ENCODE assay signal across 7 mouse cellular contexts in the genomic region with DNA sequence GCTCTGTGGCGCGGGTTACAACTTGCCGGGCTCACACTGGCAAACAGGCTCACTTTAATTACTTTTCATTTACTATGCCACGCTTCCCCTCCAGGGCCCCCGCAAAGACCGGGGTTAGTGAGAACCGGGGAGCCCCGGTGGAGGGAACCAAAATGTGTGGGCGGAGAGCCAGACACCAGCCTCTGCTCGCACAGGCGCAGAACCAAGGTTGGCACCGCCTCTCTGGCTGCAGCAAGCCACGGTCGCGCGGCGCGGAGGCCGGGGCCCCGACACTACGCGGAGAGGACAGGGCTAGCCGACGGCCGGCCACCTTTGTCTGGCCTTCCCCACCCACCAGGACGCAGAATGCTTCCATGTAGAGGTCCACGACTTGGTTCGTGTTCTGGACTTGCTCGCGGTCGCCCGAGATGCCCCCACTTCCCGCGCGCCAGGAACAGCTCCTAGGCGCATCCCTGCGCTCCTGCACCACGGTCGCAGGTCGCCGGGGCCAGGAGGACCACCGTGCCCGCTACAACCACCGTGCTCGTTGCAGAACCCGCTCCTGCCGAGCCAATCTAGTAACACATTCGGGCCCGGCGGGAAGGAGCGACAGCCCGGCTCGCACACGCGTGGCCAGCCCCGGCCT. TPM values are rescaled to one million over a fixed set of nuclear protein-coding genes. Genes with fewer than 3 reads are reported as not detected.
DNase-seq lines count a peak whose midpoint lies in the region; ATAC-seq and TF ChIP-seq lines count a peak whose summit lies in the region.

No protein-coding gene starts in this region.

- H3K9ac ChIP-seq in embryonic facial prominence, embryonic 14.5 days (ENCODE audit: low read depth, low read length), result peak overlapping the region; percentile 93
- peak overlapping the region; percentile 85 for H3K9ac ChIP-seq in limb, embryonic 14.5 days (ENCODE audit: low read depth, low read length, severe bottlenecking)
- peak overlapping the region; percentile 97 for H3K9ac ChIP-seq in midbrain, embryonic 16.5 days (ENCODE audit: low read depth, low read length)

- no peaks in the 10 kb centered on the region for H3K9me3 ChIP-seq in embryonic facial prominence, embryonic 14.5 days (ENCODE audit: control insufficient read depth, low read length)
- H3K9me3 ChIP-seq in limb, embryonic 14.5 days (ENCODE audit: control insufficient read depth, low read length), result no peaks in the 10 kb centered on the region
- H3K9me3 ChIP-seq in midbrain, embryonic 16.5 days (replicated peaks; ENCODE audit: control insufficient read depth, low read length, poor library complexity, severe bottlenecking), result no peaks in the 10 kb centered on the region

- H3K4me2 ChIP-seq in embryonic facial prominence, embryonic 14.5 days (ENCODE audit: low read depth, low read length), result peak overlapping the region; percentile 76
- peak overlapping the region; percentile 58 for H3K4me2 ChIP-seq in limb, embryonic 14.5 days (replicated peaks; ENCODE audit: low read depth, low read length, severe bottlenecking)
- peak overlapping the region; percentile 92 for H3K4me2 ChIP-seq in midbrain, embryonic 16.5 days (ENCODE audit: low read length)

- TF ChIP-seq POLR2A in limb, embryonic 14.5 days (IDR thresholded peaks at IDR 0.05; ENCODE audit: borderline replicate concordance, extremely low read depth, insufficient read depth, insufficient read length), result 0 out of 2 replicates have a peak, but pooled peaks have one; percentile 17

- no peaks in the 10 kb centered on the region for H3K27me3 ChIP-seq in embryonic facial prominence, embryonic 14.5 days (replicated peaks; ENCODE audit: control insufficient read depth, insufficient read depth, low read length)
- H3K27me3 ChIP-seq in limb, embryonic 14.5 days (ENCODE audit: control insufficient read depth, insufficient read depth, low read length), result no peaks in the 10 kb centered on the region
- no peaks in the 10 kb centered on the region for H3K27me3 ChIP-seq in midbrain, embryonic 16.5 days (ENCODE audit: control insufficient read depth, insufficient read depth, low read depth, low read length)

- peak overlapping the region; percentile 93 for H3K27ac ChIP-seq in embryonic facial prominence, embryonic 14.5 days (replicated peaks; ENCODE audit: low read depth, low read length)
- peak overlapping the region; percentile 79 for H3K27ac ChIP-seq in limb, embryonic 14.5 days (replicated peaks; ENCODE audit: low read depth, low read length)
- peak overlapping the region; percentile 96 for H3K27ac ChIP-seq in midbrain, embryonic 16.5 days (ENCODE audit: low read length)

- WGBS in embryonic facial prominence, embryonic 14.5 days, result 0% methylated on average over 24 of the region's 56 CpGs
- under 1% methylated on average over 47 of the region's 56 CpGs for WGBS in limb, embryonic 14.5 days
- under 1% methylated on average over 55 of the region's 56 CpGs for WGBS in midbrain, embryonic 16.5 days

- DNase-seq in adrenal gland, postnatal 36 days, result peak; percentile 88 to 91
- DNase-seq in embryonic facial prominence, embryonic 14.5 days (ENCODE audit: low spot score), result peak; percentile 90
- peak; percentile 83 for DNase-seq in heart, adult 8-10 months (ENCODE audit: low spot score)
- DNase-seq in kidney, adult 9 months, result peak; percentile 83
- DNase-seq in limb, embryonic 14.5 days (ENCODE audit: low spot score), result peak; percentile 82
- DNase-seq in spleen, postnatal 10 days (ENCODE audit: low spot score in 2 of 2), result peak; percentile 76 to 87

- H3K36me3 ChIP-seq in embryonic facial prominence, embryonic 14.5 days (ENCODE audit: control insufficient read depth, insufficient read depth, low read length), result no peaks in the 10 kb centered on the region
- H3K36me3 ChIP-seq in limb, embryonic 14.5 days (ENCODE audit: control insufficient read depth, insufficient read depth, low read length), result no peaks in the 10 kb centered on the region
- H3K36me3 ChIP-seq in midbrain, embryonic 16.5 days (ENCODE audit: control insufficient read depth, insufficient read depth, low read length), result peaks cover 4% of the 10 kb centered on the region; the same call in 1 of the 2 replicates

- H3K4me1 ChIP-seq in embryonic facial prominence, embryonic 14.5 days (ENCODE audit: control insufficient read depth, insufficient read depth, low read length), result peaks cover 23% of the 10 kb centered on the region
- 0 out of 2 replicates have a peak, but pooled peaks cover 5% of the 10 kb centered on the region for H3K4me1 ChIP-seq in limb, embryonic 14.5 days (ENCODE audit: control insufficient read depth, insufficient read depth, low read length)
- H3K4me1 ChIP-seq in midbrain, embryonic 16.5 days (ENCODE audit: control insufficient read depth, insufficient read depth, low read length), result peaks cover 29% of the 10 kb centered on the region

- peak overlapping the region; percentile 82 for H3K4me3 ChIP-seq in embryonic facial prominence, embryonic 14.5 days (ENCODE audit: low read depth, low read length)
- H3K4me3 ChIP-seq in limb, embryonic 14.5 days (replicated peaks; ENCODE audit: low read length), result peak overlapping the region; percentile 81
- peak overlapping the region; percentile 98 for H3K4me3 ChIP-seq in midbrain, embryonic 16.5 days (ENCODE audit: low read depth, low read length)

- ATAC-seq in embryonic facial prominence, embryonic 14.5 days (ENCODE audit: low read depth), result peak; percentile 84
- ATAC-seq in limb, embryonic 14.5 days (ENCODE audit: low FRiP score, low read depth), result peak; percentile 66
- ATAC-seq in midbrain, embryonic 16.5 days, result peak; percentile 83

RNA-seq across cellular contexts. Expression of a gene that starts 0.8 kb away (rescaled TPM):
- total RNA-seq in adrenal gland, postnatal 36 days (2021), result 10 to 100 TPM; 12.4 to 13.7 TPM
- 15.6 TPM in 2 replicates for polyA plus RNA-seq in embryonic facial prominence, embryonic 14.5 days (2014; fragmentation: Nextera tagmentation; extraction: Ambion mirVana)
- 10 to 100 TPM; 13.3 to 14.7 (median 14.6) TPM for total RNA-seq in heart, adult 8-10 months (2022)
- 13.0 and 13.3 TPM in 2 replicates for polyA plus RNA-seq in limb, embryonic 14.5 days (2012; rRNA removed)
- 15.2 and 17.0 TPM in 2 replicates for polyA plus RNA-seq in limb, embryonic 14.5 days (2014; fragmentation: Nextera tagmentation; extraction: Ambion mirVana)
- polyA plus RNA-seq in midbrain, embryonic 16.5 days (2015; fragmentation: Nextera tagmentation; extraction: Ambion mirVana), result 19.7 and 19.9 TPM in 2 replicates

Comparison
In these comparisons a context has a peak if more than half of its experiments do, and no peak if none do; other contexts are left out.
1. Peak in every context shown above with its lines: DNase-seq, ATAC-seq, H3K4me3 ChIP-seq and H3K27ac ChIP-seq.